Mouse (Mus musculus) kidney, embryonic 14.5 days (tissue): ENCODE results near the gene Elp5. TPM values are rescaled to one million over a fixed set of nuclear protein-coding genes. Genes with fewer than 3 reads are reported as not detected.
A peak's percentile ranks its signal among the peaks of the same experiment; 100 is the strongest.

ENCODE experiments used
- ATAC-seq: fragments of 200-750 bp; cut with Nextera tagmentation; 2 replicates; pipeline ENCODE4 v1.8.0; 2017; ENCODE audit warnings: moderate number of reproducible peaks, mild to moderate bottlenecking, moderate TSS enrichment, moderate library complexity; ENCODE audit not compliant: low FRiP score, low TSS enrichment
- H3K27ac ChIP-seq: fragments of 300-500 bp; sonication (generic); 2 replicates; pipeline ENCODE4 v1.5.1; 2014; ENCODE audit warnings: low read depth, mild to moderate bottlenecking, low read length, moderate library complexity, mixed read lengths
- H3K27me3 ChIP-seq: fragments of 300-500 bp; sonication (generic); 2 replicates; pipeline ENCODE4 v1.6.1; 2014; ENCODE audit warnings: mild to moderate bottlenecking, low read length; ENCODE audit not compliant: control insufficient read depth, insufficient read depth
- H3K36me3 ChIP-seq: fragments of 300-500 bp; sonication (generic); 2 replicates; pipeline ENCODE4 v1.6.1; 2014; ENCODE audit warnings: low read length, mixed read lengths; ENCODE audit not compliant: control insufficient read depth, insufficient read depth
- H3K4me1 ChIP-seq: fragments of 300-500 bp; sonication (generic); 2 replicates; pipeline ENCODE4 v1.6.1; 2014; ENCODE audit warnings: low read length, mixed read lengths; ENCODE audit not compliant: control insufficient read depth, insufficient read depth
- H3K4me2 ChIP-seq: fragments of 300-500 bp; sonication (generic); replicated peaks from 2 replicates; pipeline ENCODE4 v1.6.1; 2014; ENCODE audit warnings: low read depth, mild to moderate bottlenecking, low read length
- H3K4me3 ChIP-seq: fragments of 300-500 bp; sonication (generic); 2 replicates; pipeline ENCODE4 v1.5.1; 2014; ENCODE audit warnings: mild to moderate bottlenecking, low read length
- H3K9ac ChIP-seq: fragments of 300-500 bp; sonication (generic); 2 replicates; pipeline ENCODE4 v1.6.1; 2014; ENCODE audit warnings: low read depth, mild to moderate bottlenecking, low read length, moderate library complexity
- H3K9me3 ChIP-seq: fragments of 300-500 bp; sonication (generic); 2 replicates; pipeline ENCODE4 v1.6.1; 2016; ENCODE audit warnings: low read length; ENCODE audit not compliant: control insufficient read depth
- WGBS: fragments of 180-500 bp; shearing (Covaris S2); extraction: QIAGEN DNeasy Blood & Tissue Kit; methylation state at CpG from one replicate; pipeline ENCODE4 v1.1.7; 2014; 5-methylcytosine and 5-hydroxymethylcytosine counted together
- polyA plus RNA-seq: library from polyadenylated mRNA; unstranded; fragments of >200 nt; fragmentation: Nextera tagmentation; extraction: Ambion mirVana; gene quantifications from 2 replicates; pipeline ENCODE4 v1.2.1, GENCODE M21; 2014

Elp5 gene
- polyA plus RNA-seq, 1 experiment from 2014 or later = 117 TPM

DNA sequence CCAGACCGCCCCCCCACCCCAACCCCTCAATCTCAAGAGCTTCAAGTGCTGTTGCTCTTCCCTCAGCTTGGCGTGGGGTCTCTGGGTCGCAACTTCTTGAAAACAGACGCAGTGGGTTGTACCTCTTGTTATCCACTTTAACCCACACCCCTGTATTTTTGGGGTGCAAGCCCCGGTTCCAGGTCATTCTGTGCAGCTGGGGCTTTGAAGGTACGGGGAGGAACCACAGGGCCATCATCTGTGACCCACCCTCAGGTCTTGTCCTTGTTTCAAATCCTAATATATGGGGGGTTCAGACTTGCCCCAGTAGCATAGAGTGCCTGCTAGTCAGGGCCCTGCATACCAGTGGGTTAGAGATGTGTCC, 41.8 kb upstream of the Elp5 start:
- peak overlapping the region; percentile 56 for H3K4me2 ChIP-seq
- H3K4me1 ChIP-seq = peaks cover 66% of the 10 kb centered on the region
- peak overlapping the region; percentile 35 for H3K4me3 ChIP-seq
- ATAC-seq = no peak
- no peaks in the 10 kb centered on the region for H3K36me3 ChIP-seq
- peak overlapping the region; percentile 47 for H3K9ac ChIP-seq
- WGBS = 14% methylated on average over 6 of the region's 6 CpGs
- no peaks in the 10 kb centered on the region for H3K9me3 ChIP-seq
- no peak overlapping the region; the same call in 1 of the 2 replicates for H3K27ac ChIP-seq
- H3K27me3 ChIP-seq = no peaks in the 10 kb centered on the region

DNA sequence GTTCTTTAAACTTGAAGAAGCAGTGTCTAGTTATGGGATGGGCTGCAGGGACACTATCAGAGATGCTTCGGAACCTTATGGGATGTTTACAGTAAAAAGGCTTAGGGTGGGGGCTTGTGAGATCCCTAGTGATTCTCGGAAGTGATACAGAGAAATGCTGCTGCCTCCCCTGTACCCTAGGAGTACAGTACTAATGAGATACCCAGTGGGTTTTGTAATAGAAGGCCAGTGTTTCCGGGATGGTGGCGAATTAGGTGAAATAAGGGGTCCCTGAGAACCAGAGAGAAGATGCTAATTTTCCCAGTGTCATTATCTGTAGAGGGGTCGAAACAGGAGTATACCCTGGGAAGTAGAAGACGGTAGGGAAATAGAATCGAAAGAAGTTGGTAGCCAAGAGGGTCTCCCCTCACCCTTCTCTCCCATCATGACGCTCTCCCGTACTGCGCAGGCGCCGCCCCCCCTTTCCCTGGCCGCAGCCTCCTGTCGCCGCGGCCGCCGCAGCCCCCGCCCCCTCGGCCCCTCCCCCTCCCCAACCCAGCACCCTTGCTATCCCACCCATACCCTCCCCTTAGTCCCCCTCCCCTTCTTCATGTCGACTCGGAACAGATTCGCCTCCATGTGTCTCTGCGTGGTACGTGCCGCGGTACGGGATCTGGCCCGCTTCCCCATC, 41.3 kb upstream of the Elp5 start:
- no peaks in the 10 kb centered on the region for H3K9me3 ChIP-seq
- WGBS = 6% methylated on average over 20 of the region's 29 CpGs
- peak overlapping the region; percentile 47; the same call in 1 of the 2 replicates for H3K9ac ChIP-seq
- no peak overlapping the region for H3K27ac ChIP-seq
- peak overlapping the region; percentile 56 for H3K4me2 ChIP-seq
- no peak for ATAC-seq
- H3K4me1 ChIP-seq = peaks cover 66% of the 10 kb centered on the region
- peak overlapping the region; percentile 35 for H3K4me3 ChIP-seq
- no peaks in the 10 kb centered on the region for H3K36me3 ChIP-seq
- no peaks in the 10 kb centered on the region for H3K27me3 ChIP-seq

DNA sequence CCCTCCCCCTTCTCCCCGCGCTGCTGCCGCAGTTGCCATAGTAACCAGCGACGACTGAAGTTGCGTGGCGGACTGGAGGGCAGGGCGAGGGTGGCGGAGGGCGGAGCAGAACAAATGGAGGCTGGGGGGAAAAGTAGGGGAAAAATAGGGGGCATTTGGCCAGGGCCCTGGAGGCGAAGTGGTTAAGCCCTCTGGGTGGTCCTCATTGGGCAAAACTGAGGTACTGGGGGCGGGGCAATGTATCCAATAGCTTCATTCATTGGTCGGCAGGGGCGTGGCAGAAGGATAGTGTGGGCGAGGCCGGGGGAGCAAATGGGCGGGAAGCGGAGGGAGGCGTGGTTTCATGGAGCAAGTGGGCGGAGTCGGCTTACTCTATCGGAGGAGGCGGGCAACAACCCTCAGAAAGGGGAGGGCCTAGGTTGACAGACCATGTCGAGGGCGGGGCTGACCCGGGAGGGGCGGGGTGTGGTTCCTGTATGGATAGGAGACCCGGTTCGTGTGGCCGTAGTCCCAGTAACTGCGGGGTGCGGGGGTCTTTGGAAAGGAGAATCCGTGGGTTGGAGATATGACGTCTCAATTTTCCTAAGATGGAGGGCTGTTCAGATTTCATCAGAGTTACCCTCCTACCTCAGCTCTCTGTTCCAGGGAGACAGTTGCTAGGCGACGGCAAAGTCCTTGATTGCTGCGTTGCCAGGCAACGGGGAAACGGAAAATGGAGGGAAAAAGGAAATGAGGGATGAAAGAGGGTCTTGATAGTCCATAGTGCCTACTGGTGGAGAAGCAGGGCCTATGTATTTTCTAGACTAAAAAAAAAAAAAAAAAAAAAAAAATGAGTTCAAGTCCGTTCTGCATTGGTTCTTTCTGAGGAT, 39.2 kb upstream of the Elp5 start:
- H3K27ac ChIP-seq = peak overlapping the region; percentile 86; the same call in 1 of the 2 replicates
- H3K4me1 ChIP-seq = peaks cover 58% of the 10 kb centered on the region
- H3K9ac ChIP-seq = no peak overlapping the region; the same call in 1 of the 2 replicates
- no peaks in the 10 kb centered on the region for H3K9me3 ChIP-seq
- ATAC-seq = peak; percentile 71
- 3% methylated on average over 40 of the region's 40 CpGs for WGBS
- H3K27me3 ChIP-seq = no peaks in the 10 kb centered on the region
- no peaks in the 10 kb centered on the region for H3K36me3 ChIP-seq
- H3K4me3 ChIP-seq = peak overlapping the region; percentile 72
- peak overlapping the region; percentile 97 for H3K4me2 ChIP-seq

DNA sequence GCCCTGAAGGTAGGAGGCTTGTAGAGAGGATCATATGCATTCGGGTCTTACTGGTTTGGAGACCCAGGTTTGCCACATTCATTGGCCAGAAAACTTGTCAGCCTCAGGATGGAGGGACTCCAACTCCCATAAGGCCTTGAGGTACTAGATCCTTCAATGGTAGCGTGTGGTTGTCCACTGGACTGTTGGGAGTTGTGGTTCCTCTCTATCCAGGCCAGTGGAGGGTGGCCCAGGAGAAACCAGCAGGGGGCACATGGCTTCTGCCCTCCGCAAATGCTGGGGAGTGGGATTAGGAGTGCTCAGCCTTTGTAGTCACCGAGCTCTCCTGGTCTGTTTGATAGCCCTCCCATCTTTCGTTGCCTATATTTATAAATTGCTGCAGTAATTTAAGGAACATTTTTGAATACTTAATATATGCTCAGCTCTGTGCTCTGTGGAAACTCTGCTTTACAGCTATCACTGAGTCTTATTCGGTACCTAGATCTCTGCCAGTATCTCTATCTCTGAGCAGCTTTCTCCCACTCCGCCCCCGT, 38.5 kb upstream of the Elp5 start:
- Histone ChIP-seq H3K27ac (peak overlapping the region; percentile 86), H3K36me3 (no peaks in the 10 kb centered on the region), H3K9ac (peak overlapping the region; percentile 25; the same call in 1 of the 2 replicates), H3K27me3 (no peaks in the 10 kb centered on the region), H3K4me1 (peaks cover 51% of the 10 kb centered on the region), H3K4me2 (peak overlapping the region; percentile 97), H3K9me3 (no peaks in the 10 kb centered on the region), H3K4me3 (peak overlapping the region; percentile 72)
- ATAC-seq = peak; percentile 83
- WGBS = under 1% methylated on average over 7 of the region's 8 CpGs

DNA sequence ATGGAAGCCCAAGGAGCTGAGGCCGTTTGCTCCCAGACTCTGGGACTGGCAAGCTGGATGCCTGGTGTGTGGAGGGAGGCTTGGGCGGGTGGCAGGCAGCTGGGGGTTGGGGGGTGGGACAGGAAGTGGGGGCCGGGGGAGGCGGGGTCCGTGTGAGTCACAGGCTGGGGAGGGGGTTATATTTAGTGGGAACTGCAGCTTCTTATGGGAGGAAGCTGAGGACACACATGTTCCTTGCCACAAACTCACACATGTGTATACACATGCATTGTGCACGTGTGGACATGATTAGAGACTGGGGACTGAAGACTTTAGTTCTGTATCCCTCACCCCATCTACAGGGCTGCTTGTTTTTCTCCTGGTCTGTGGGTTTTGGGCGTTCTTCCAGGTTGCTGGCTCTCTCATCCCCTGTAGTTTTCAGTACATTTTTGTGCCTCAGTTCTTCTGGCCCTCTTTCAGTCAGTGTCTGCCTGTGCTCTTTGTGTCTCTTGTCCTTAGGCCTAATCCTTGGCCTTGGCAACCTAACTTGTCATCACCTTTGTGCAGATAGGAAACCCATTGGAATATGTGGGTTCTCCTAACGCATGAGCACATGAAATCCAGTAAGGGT, 37.8 kb upstream of the Elp5 start:
- no peaks in the 10 kb centered on the region for H3K27me3 ChIP-seq

DNA sequence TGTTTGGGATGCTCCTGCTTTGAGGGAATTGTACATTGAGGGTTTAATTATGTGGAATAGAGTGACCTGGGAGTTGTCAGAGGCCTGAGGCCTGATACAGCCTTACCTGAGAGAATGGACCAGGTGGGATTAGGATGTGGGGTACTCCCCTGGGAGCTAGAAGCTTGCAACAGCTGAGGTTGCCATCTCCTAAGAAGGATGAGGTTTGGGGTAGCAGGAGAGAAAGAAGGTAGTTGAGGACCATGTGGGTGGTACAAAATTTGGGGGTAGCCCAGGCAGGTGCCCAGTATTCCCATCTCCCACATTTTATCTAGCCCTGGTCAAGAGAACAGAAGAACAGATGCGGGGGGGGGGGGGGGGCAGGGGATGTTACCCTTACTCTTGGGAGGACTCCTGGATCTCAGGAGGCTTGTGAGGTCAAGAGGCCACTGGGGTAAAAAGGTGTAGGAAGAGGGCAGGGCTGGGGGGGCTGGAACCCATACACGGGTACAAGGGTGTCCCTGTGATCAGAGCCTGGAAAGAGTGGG, 37.2 kb upstream of the Elp5 start:
- Histone ChIP-seq H3K4me2 (peak overlapping the region; percentile 97), H3K9ac (peak overlapping the region; percentile 84; the same call in 1 of the 2 replicates), H3K4me1 (peaks cover 55% of the 10 kb centered on the region), H3K4me3 (peak overlapping the region; percentile 72), H3K36me3 (no peaks in the 10 kb centered on the region), H3K27me3 (no peaks in the 10 kb centered on the region), H3K27ac (peak overlapping the region; percentile 86; the same call in 1 of the 2 replicates), H3K9me3 (no peaks in the 10 kb centered on the region)
- 0% methylated on average over 1 of the region's 2 CpGs for WGBS
- ATAC-seq = no peak

More for the DNA sequence above, 37.8 kb upstream of the Elp5 start:
- no peaks in the 10 kb centered on the region for H3K36me3 ChIP-seq
- no peak for ATAC-seq
- peak overlapping the region; percentile 86 for H3K27ac ChIP-seq
- peaks cover 52% of the 10 kb centered on the region for H3K4me1 ChIP-seq
- H3K4me2 ChIP-seq = peak overlapping the region; percentile 97
- 14% methylated on average over 8 of the region's 8 CpGs for WGBS
- H3K9me3 ChIP-seq = no peaks in the 10 kb centered on the region
- H3K4me3 ChIP-seq = peak overlapping the region; percentile 72
- 0 out of 2 replicates have a peak overlapping the region, but pooled peaks have one; percentile 12 for H3K9ac ChIP-seq

DNA sequence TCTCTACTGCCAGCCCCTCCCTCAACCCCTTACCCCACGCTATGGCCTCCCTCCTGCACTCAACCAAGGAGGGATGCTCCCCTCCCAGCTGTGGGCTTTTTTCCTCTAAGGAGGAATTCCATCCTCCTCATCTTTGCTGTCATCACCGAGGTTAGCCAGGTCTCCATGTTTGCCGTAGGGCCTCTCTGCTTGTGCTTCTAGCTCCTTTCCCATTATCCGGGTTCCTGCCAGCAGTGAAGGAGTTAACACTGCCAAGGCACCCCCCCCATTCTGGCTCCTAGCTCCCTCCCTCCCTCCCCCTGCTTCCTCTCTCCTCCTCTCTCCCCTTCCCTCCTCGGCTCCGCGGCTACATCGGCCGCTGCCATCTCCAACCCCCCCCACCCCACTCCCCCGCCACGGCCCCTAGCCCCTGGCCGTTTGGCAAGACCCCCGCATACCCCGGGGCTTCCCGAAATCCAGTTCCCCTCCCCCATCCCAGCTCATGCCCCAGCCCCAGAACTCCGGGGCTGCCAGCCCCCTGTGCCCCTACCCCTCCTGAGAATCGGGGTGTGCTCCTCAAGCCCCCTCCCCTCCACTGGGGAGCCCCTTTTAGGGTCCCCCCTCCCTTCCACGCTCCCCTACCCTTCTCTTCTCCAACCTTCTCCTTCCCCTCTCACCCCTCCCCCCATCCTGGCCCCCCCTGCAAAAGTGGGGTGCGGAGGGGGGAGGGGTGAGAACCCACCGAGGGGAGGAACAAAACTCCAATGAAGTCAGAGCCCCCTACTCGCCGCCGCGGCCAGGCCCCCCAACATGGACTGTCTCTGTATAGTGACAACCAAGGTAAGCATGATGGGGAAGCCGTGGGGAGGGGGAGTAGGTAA, 36.0 kb upstream of the Elp5 start:
- Histone ChIP-seq H3K27ac (peak overlapping the region; percentile 86; the same call in 1 of the 2 replicates), H3K4me1 (peaks cover 48% of the 10 kb centered on the region), H3K36me3 (peaks cover 2% of the 10 kb centered on the region), H3K4me3 (peak overlapping the region; percentile 72), H3K9ac (peak overlapping the region; percentile 84), H3K27me3 (no peaks in the 10 kb centered on the region), H3K9me3 (no peaks in the 10 kb centered on the region), H3K4me2 (peak overlapping the region; percentile 97)
- 1% methylated on average over 25 of the region's 25 CpGs for WGBS
- ATAC-seq = no peak
